Mouse (Mus musculus): ENCODE data around the gene a.
"Not testable (repeated sequence)": the region's sequence is repeated elsewhere in the genome, so short reads cannot be mapped to it uniquely, and the experiment has no call there.

a gene

GRCm38 (mm10) chr2:154922134-154922533, 130.9 kb downstream of the a start:
- in situ Hi-C loops (cut with MboI), result not testable (repeated sequence)

GRCm38 (mm10) chr2:154925411-154926031, 134.3 kb downstream of the a start:
- in situ Hi-C loops (cut with MboI), result no loop called here

GRCm38 (mm10) chr2:154926843-154927242, 135.6 kb downstream of the a start:
- in situ Hi-C loops (cut with MboI), result no loop called here

GRCm38 (mm10) chr2:154928298-154928697, 137.1 kb downstream of the a start:
- in situ Hi-C loops (cut with MboI), result no loop called here

- in situ Hi-C loops (cut with MboI), result no loop called here
Observed at GRCm38 (mm10) chr2:154933884-154934283, 142.7 kb downstream of the a start.

- in situ Hi-C loops (cut with MboI), result no loop called here
Observed at GRCm38 (mm10) chr2:154936106-154936505, 144.9 kb downstream of the a start.

- in situ Hi-C loops (cut with MboI), result no loop called here
Observed at GRCm38 (mm10) chr2:154936536-154937155, 145.4 kb downstream of the a start.

- in situ Hi-C loops (cut with MboI), result no loop called here
Observed at GRCm38 (mm10) chr2:154937547-154938390, 146.6 kb downstream of the a start.

- in situ Hi-C loops (cut with MboI), result no loop called here
Observed at GRCm38 (mm10) chr2:154941952-154942351, 150.8 kb downstream of the a start.

GRCm38 (mm10) chr2:154942546-154942945, 151.3 kb downstream of the a start:
- in situ Hi-C loops (cut with MboI), result no loop called here

GRCm38 (mm10) chr2:154943101-154943500, 151.9 kb downstream of the a start:
- in situ Hi-C loops (cut with MboI), result no loop called here

- in situ Hi-C loops (cut with MboI), result no loop called here
Observed at GRCm38 (mm10) chr2:154946921-154947320, 155.7 kb downstream of the a start.

- in situ Hi-C loops (cut with MboI), result no loop called here
Observed at GRCm38 (mm10) chr2:154949352-154949751, 158.2 kb downstream of the a start.

GRCm38 (mm10) chr2:154949877-154950276, 158.7 kb downstream of the a start:
- in situ Hi-C loops (cut with MboI), result no loop called here

- in situ Hi-C loops (cut with MboI), result no loop called here
Observed at GRCm38 (mm10) chr2:154950601-154951000, 159.4 kb downstream of the a start.

- in situ Hi-C loops (cut with MboI), result no loop called here
Observed at GRCm38 (mm10) chr2:154959486-154959885, 168.3 kb downstream of the a start.

- in situ Hi-C loops (cut with MboI), result no loop called here
Observed at GRCm38 (mm10) chr2:154959909-154960308, 168.7 kb downstream of the a start.

GRCm38 (mm10) chr2:154963176-154963575, 172.0 kb downstream of the a start:
- in situ Hi-C loops (cut with MboI), result no loop called here

GRCm38 (mm10) chr2:154969740-154970397, 178.7 kb downstream of the a start:
- in situ Hi-C loops (cut with MboI), result not testable (repeated sequence)

- in situ Hi-C loops (cut with MboI), result no loop called here
Observed at GRCm38 (mm10) chr2:154971919-154972692, 180.9 kb downstream of the a start.

- in situ Hi-C loops (cut with MboI), result no loop called here
Observed at GRCm38 (mm10) chr2:154972981-154973380, 181.8 kb downstream of the a start.

GRCm38 (mm10) chr2:154986609-154987008, 195.4 kb downstream of the a start:
- in situ Hi-C loops (cut with MboI), result no loop called here
